10 mouse cellular contexts compared by ENCODE assay signal in genomic region chrX:11512439-11512838, GRCm38 (mm10).
DNase-seq lines count a peak whose midpoint lies in the region; ATAC-seq and TF ChIP-seq lines count a peak whose summit lies in the region.
"Had no signal": no experiment of that assay in that cellular context is flagged by ENCODE, and none has a peak within 500 bp of the region (broad histone marks: within the 10 kb centered on the region; RNA-seq: fewer than 3 reads in every experiment).

No protein-coding gene starts in this region.

- peak; percentile 63; the same call in 1 of the 2 replicates for ATAC-seq in stomach, embryonic 14.5 days (ENCODE audit: insufficient number of reproducible peaks, insufficient read depth, low FRiP score, low read depth)
- no peak for ATAC-seq in stomach, postnatal 0 days (ENCODE audit: low FRiP score, low TSS enrichment)
- ATAC-seq in stomach, embryonic 16.5 days (ENCODE audit: insufficient read depth, low FRiP score): peak; percentile 76

- no peaks in the 10 kb centered on the region for H3K27me3 ChIP-seq in stomach, embryonic 14.5 days (ENCODE audit: control insufficient read depth, insufficient read depth, low read length)
- H3K27me3 ChIP-seq in stomach, postnatal 0 days (ENCODE audit: control insufficient read depth, insufficient read depth, low read length): no peaks in the 10 kb centered on the region
- H3K27me3 ChIP-seq in kidney, adult 2 months (replicated peaks; ENCODE audit: control insufficient read depth, insufficient read depth, low read length): no peaks in the 10 kb centered on the region
- peaks cover 10% of the 10 kb centered on the region; the same call in 1 of the 2 replicates for H3K27me3 ChIP-seq in stomach, embryonic 16.5 days (ENCODE audit: control insufficient read depth, insufficient read depth, low read length)
- H3K27me3 ChIP-seq: heart, embryonic 15.5 days; liver, embryonic 15.5 days had no signal

- no peak for TF ChIP-seq CTCF in stomach, postnatal 0 days (IDR thresholded peaks at IDR 0.05; ENCODE audit: low read depth)
- TF ChIP-seq CTCF in kidney, adult 2 months (conservative IDR thresholded peaks at IDR 0.05; ENCODE audit: insufficient read depth, insufficient read length, low read depth, low read length): no peak

- TF ChIP-seq POLR2A in kidney, adult 2 months (IDR thresholded peaks at IDR 0.05; ENCODE audit: low read depth, low read length): no peak

- no peaks in the 10 kb centered on the region for H3K4me1 ChIP-seq in stomach, embryonic 14.5 days (ENCODE audit: control insufficient read depth, insufficient read depth, low read length)
- H3K4me1 ChIP-seq in stomach, postnatal 0 days (replicated peaks; ENCODE audit: control insufficient read depth, insufficient read depth): no peaks in the 10 kb centered on the region
- no peaks in the 10 kb centered on the region for H3K4me1 ChIP-seq in kidney, adult 2 months (ENCODE audit: control insufficient read depth, insufficient read depth, low read length)
- no peaks in the 10 kb centered on the region for H3K4me1 ChIP-seq in stomach, embryonic 16.5 days (ENCODE audit: control insufficient read depth, insufficient read depth, low read length)
- H3K4me1 ChIP-seq: liver, embryonic 15.5 days had no signal

- H3K9me3 ChIP-seq in stomach, embryonic 14.5 days (ENCODE audit: control insufficient read depth, low read depth, low read length): no peaks in the 10 kb centered on the region
- H3K9me3 ChIP-seq in stomach, postnatal 0 days (ENCODE audit: control insufficient read depth, low read length): no peaks in the 10 kb centered on the region
- H3K9me3 ChIP-seq in stomach, embryonic 16.5 days (replicated peaks; ENCODE audit: control insufficient read depth, low read length): no peaks in the 10 kb centered on the region
- H3K9me3 ChIP-seq: heart, embryonic 15.5 days; liver, embryonic 15.5 days had no signal

- no peak overlapping the region for H3K4me3 ChIP-seq in stomach, embryonic 14.5 days (ENCODE audit: low read depth, low read length)
- no peak overlapping the region for H3K4me3 ChIP-seq in stomach, postnatal 0 days (ENCODE audit: low read depth, low read length)
- H3K4me3 ChIP-seq in kidney, adult 2 months (ENCODE audit: insufficient read depth, low read depth, low read length): no peak overlapping the region
- no peak overlapping the region for H3K4me3 ChIP-seq in stomach, embryonic 16.5 days (replicated peaks; ENCODE audit: low read length)
- H3K4me3 ChIP-seq: heart, embryonic 15.5 days; liver, embryonic 15.5 days had no signal

- 39% methylated on average over 5 of the region's 5 CpGs for WGBS in stomach, embryonic 14.5 days
- WGBS in stomach, postnatal 0 days: 31% methylated on average over 5 of the region's 5 CpGs
- WGBS in kidney, adult 2 months: 20% methylated on average over 5 of the region's 5 CpGs
- WGBS in stomach, embryonic 16.5 days: 30% methylated on average over 5 of the region's 5 CpGs

- no peak overlapping the region for H3K9ac ChIP-seq in stomach, embryonic 14.5 days (replicated peaks; ENCODE audit: low read depth, low read length)
- no peak overlapping the region for H3K9ac ChIP-seq in stomach, postnatal 0 days (ENCODE audit: low read length)
- no peak overlapping the region for H3K9ac ChIP-seq in stomach, embryonic 16.5 days (ENCODE audit: low read length)
- H3K9ac ChIP-seq: heart, embryonic 15.5 days; liver, embryonic 15.5 days had no signal

- H3K36me3 ChIP-seq in stomach, embryonic 14.5 days (ENCODE audit: control insufficient read depth, insufficient read depth, low read length): no peaks in the 10 kb centered on the region
- H3K36me3 ChIP-seq in stomach, postnatal 0 days (ENCODE audit: control insufficient read depth, insufficient read depth, low read length): no peaks in the 10 kb centered on the region
- no peaks in the 10 kb centered on the region for H3K36me3 ChIP-seq in kidney, adult 2 months (ENCODE audit: control insufficient read depth, insufficient read depth, low read length)
- no peaks in the 10 kb centered on the region for H3K36me3 ChIP-seq in stomach, embryonic 16.5 days (ENCODE audit: control insufficient read depth, insufficient read depth, low read length)
- H3K36me3 ChIP-seq: heart, embryonic 15.5 days; liver, embryonic 15.5 days had no signal

- H3K4me2 ChIP-seq in stomach, embryonic 14.5 days (replicated peaks; ENCODE audit: low read depth, low read length): no peak overlapping the region
- no peak overlapping the region for H3K4me2 ChIP-seq in stomach, postnatal 0 days (replicated peaks; ENCODE audit: low read depth)
- H3K4me2 ChIP-seq in stomach, embryonic 16.5 days (ENCODE audit: low read depth, low read length): no peak overlapping the region
- H3K4me2 ChIP-seq: heart, embryonic 15.5 days; liver, embryonic 15.5 days had no signal

- DNase-seq in cerebellum, postnatal 10 days: peak; percentile 21 to 37
- DNase-seq in cerebellum, postnatal 14 days: no peak
- no peak for DNase-seq in stomach, postnatal 0 days (ENCODE audit: low spot score)
- DNase-seq in kidney, adult 2 months: peak; percentile 63
- DNase-seq in left cerebral cortex, postnatal 4 days: no peak
- no peak for DNase-seq in right cerebral cortex, postnatal 36 days (ENCODE audit: low spot score in 2 of 2)

- TF ChIP-seq EP300 in stomach, postnatal 0 days (optimal IDR thresholded peaks at IDR 0.05): no peak

- intact Hi-C loops in left cerebral cortex, postnatal 4 days (cut with DNase I): no loop called here

- 0 out of 2 replicates have a peak overlapping the region, but pooled peaks have one; percentile 6 for H3K27ac ChIP-seq in stomach, embryonic 14.5 days (ENCODE audit: low read length)
- H3K27ac ChIP-seq in stomach, postnatal 0 days (replicated peaks): no peak overlapping the region
- no peak overlapping the region for H3K27ac ChIP-seq in kidney, adult 2 months (ENCODE audit: insufficient read depth, low read depth, low read length)
- H3K27ac ChIP-seq in stomach, embryonic 16.5 days (ENCODE audit: low read length): peak overlapping the region; percentile 21; the same call in 1 of the 2 replicates
- H3K27ac ChIP-seq: heart, embryonic 15.5 days; liver, embryonic 15.5 days had no signal

Comparison
In these comparisons a context has a peak if more than half of its experiments do, and no peak if none do; other contexts are left out.
1. DNase-seq: peak in cerebellum, postnatal 10 days (2 of 2) and kidney, adult 2 months (single experiment); none in cerebellum, postnatal 14 days (0 of 2), stomach, postnatal 0 days (single experiment), left cerebral cortex, postnatal 4 days (single experiment) and right cerebral cortex, postnatal 36 days (0 of 2).
2. H3K27ac ChIP-seq: peak in stomach, embryonic 14.5 days (single experiment) and stomach, embryonic 16.5 days (single experiment); none in stomach, postnatal 0 days (single experiment) and kidney, adult 2 months (single experiment).